Comparison of ENCODE assay signal across 8 mouse cellular contexts in genomic region chr10:67548877-67549731, GRCm38 (mm10). TPM values are rescaled to one million over a fixed set of nuclear protein-coding genes. Genes with fewer than 3 reads are reported as not detected.
A peak's percentile ranks its signal among the peaks of the same experiment; 100 is the strongest.
DNase-seq lines count a peak whose midpoint lies in the region; ATAC-seq lines count a peak whose summit lies in the region.

Gene Ado, minus strand, starts transcription at chr10:67548955.

- under 1% methylated on average over 77 of the region's 79 CpGs for WGBS in hindbrain, embryonic 15.5 days

- peak within 1 kb of the TSS; percentile 79 for H3K4me2 ChIP-seq in hindbrain, embryonic 15.5 days

- H3K27me3 ChIP-seq in hindbrain, embryonic 15.5 days, result 0 out of 2 replicates have a peak, but pooled peaks cover 7% of the 10 kb centered on the region

- ATAC-seq in hindbrain, embryonic 15.5 days (ENCODE audit: low FRiP score, low read depth), result peak; percentile 98

- peaks cover 2% of the 10 kb centered on the region; the same call in 1 of the 2 replicates for H3K36me3 ChIP-seq in hindbrain, embryonic 15.5 days

- DNase-seq in R1 (ENCODE audit: low read depth, low spot score), result peak; percentile 92
- DNase-seq in cerebellum, postnatal 25 days, result peak; percentile 97
- peak; percentile 96 to 97 for DNase-seq in frontal cortex, postnatal 36 days (ENCODE audit: low spot score in 2 of 2)
- DNase-seq in left cerebral cortex, adult 11 months (ENCODE audit: low spot score), result peak; percentile 90
- peak; percentile 89 to 93 for DNase-seq in lung, postnatal 4 days
- peak; percentile 79 for DNase-seq in retina, postnatal 7 days (ENCODE audit: low read depth, low spot score)
- DNase-seq in urinary bladder, adult 2 months (ENCODE audit: low spot score), result peak; percentile 94

- H3K9me3 ChIP-seq in hindbrain, embryonic 15.5 days, result no peaks in the 10 kb centered on the region

- H3K27ac ChIP-seq in hindbrain, embryonic 15.5 days (replicated peaks), result peak within 1 kb of the TSS; percentile 97

- peak within 1 kb of the TSS; percentile 92 for H3K9ac ChIP-seq in hindbrain, embryonic 15.5 days

- peak within 1 kb of the TSS; percentile 81 for H3K4me3 ChIP-seq in hindbrain, embryonic 15.5 days

- peaks cover 45% of the 10 kb centered on the region for H3K4me1 ChIP-seq in hindbrain, embryonic 15.5 days (replicated peaks)

RNA-seq across cellular contexts. Expression of gene Ado, which starts in this region (rescaled TPM):
- polyA plus RNA-seq in hindbrain, embryonic 15.5 days (2015; fragmentation: Nextera tagmentation; extraction: Ambion mirVana), result 81.7 and 86.7 TPM in 2 replicates
- 10.1 and 12.6 TPM in 2 replicates for polyA plus RNA-seq in urinary bladder, adult 2 months (2012; rRNA removed)

Comparison
In these comparisons a context has a peak if more than half of its experiments do, and no peak if none do; other contexts are left out.
1. Peak in every context shown above with its lines: DNase-seq, ATAC-seq, H3K4me3 ChIP-seq and H3K27ac ChIP-seq.